ENCODE assay signal across 8 mouse cellular contexts in genomic region chr15:59154407-59155288, GRCm38 (mm10).
DNase-seq lines count a peak whose midpoint lies in the region; ATAC-seq lines count a peak whose summit lies in the region.

No protein-coding gene starts in this region.

- H3K36me3 ChIP-seq in forebrain, embryonic 11.5 days (ENCODE audit: control insufficient read depth, insufficient read depth, low read length), result no peaks in the 10 kb centered on the region
- H3K36me3 ChIP-seq in midbrain, embryonic 10.5 days, result no peaks in the 10 kb centered on the region

- peak; percentile 32 for DNase-seq in embryo, embryonic 10 days (ENCODE audit: low spot score)
- DNase-seq in embryo, embryonic 10.5 days (ENCODE audit: low spot score), result no peak
- DNase-seq in R1 (ENCODE audit: low read depth, low spot score) (peak; percentile 67), liver (no peak)
- DNase-seq in forebrain, embryonic 11.5 days (ENCODE audit: low spot score), result no peak
- peak; percentile 59 for DNase-seq in midbrain, embryonic 10.5 days (ENCODE audit: low spot score)
- no peak for DNase-seq in gastrocnemius, postnatal 25 days
- DNase-seq in ovary, adult 18-20 months (ENCODE audit: low spot score), result no peak

- whole genome bisulfite sequencing in forebrain, embryonic 11.5 days, result 8% methylated on average over 6 of the region's 6 CpGs
- WGBS in midbrain, embryonic 10.5 days, result 11% methylated on average over 6 of the region's 6 CpGs

- ATAC-seq in forebrain, embryonic 11.5 days (replicated peaks; ENCODE audit: low FRiP score), result peak; percentile 75

- H3K27me3 ChIP-seq in forebrain, embryonic 11.5 days (ENCODE audit: control insufficient read depth, insufficient read depth, low read length), result no peaks in the 10 kb centered on the region
- H3K27me3 ChIP-seq in midbrain, embryonic 10.5 days (ENCODE audit: low read depth, poor library complexity, severe bottlenecking), result 0 out of 2 replicates have a peak, but pooled peaks cover 9% of the 10 kb centered on the region

- no peaks in the 10 kb centered on the region for H3K9me3 ChIP-seq in forebrain, embryonic 11.5 days (ENCODE audit: control insufficient read depth, low read length)
- no peaks in the 10 kb centered on the region for H3K9me3 ChIP-seq in midbrain, embryonic 10.5 days (replicated peaks)

- no peak overlapping the region for H3K9ac ChIP-seq in forebrain, embryonic 11.5 days (ENCODE audit: low read length)

- no peak overlapping the region for H3K4me2 ChIP-seq in forebrain, embryonic 11.5 days (ENCODE audit: low read depth, low read length, severe bottlenecking)

- no peak overlapping the region for H3K4me3 ChIP-seq in forebrain, embryonic 11.5 days (ENCODE audit: low read depth, low read length)
- H3K4me3 ChIP-seq in midbrain, embryonic 10.5 days, result no peak overlapping the region

- H3K4me1 ChIP-seq in forebrain, embryonic 11.5 days (replicated peaks; ENCODE audit: control insufficient read depth, insufficient read depth, low read length), result peaks cover 18% of the 10 kb centered on the region; the same call in 1 of the 2 replicates
- peaks cover 26% of the 10 kb centered on the region for H3K4me1 ChIP-seq in midbrain, embryonic 10.5 days

- peak overlapping the region; percentile 5; the same call in 1 of the 2 replicates for H3K27ac ChIP-seq in forebrain, embryonic 11.5 days (ENCODE audit: low read depth, low read length)
- H3K27ac ChIP-seq in midbrain, embryonic 10.5 days (replicated peaks), result peak overlapping the region; percentile 80

Comparison
In these comparisons a context has a peak if more than half of its experiments do, and no peak if none do; other contexts are left out.
1. DNase-seq: peak in embryo, embryonic 10 days (single experiment), R1 (single experiment) and midbrain, embryonic 10.5 days (single experiment); none in embryo, embryonic 10.5 days (single experiment), forebrain, embryonic 11.5 days (single experiment), liver (single experiment), gastrocnemius, postnatal 25 days (single experiment) and ovary, adult 18-20 months (single experiment).